Mouse (Mus musculus) liver, embryonic 15.5 days (tissue): ENCODE measurements around the gene Ccdc93. TPM values are rescaled to one million over a fixed set of nuclear protein-coding genes. Genes with fewer than 3 reads are reported as not detected.
A peak's percentile ranks its signal among the peaks of the same experiment; 100 is the strongest.

ENCODE experiments used
- ATAC-seq: fragments of 200-750 bp; cut with Nextera tagmentation; 2 replicates; pipeline ENCODE4 v1.8.0; 2017; ENCODE audit warnings: moderate number of reproducible peaks, mild to moderate bottlenecking, moderate library complexity; ENCODE audit not compliant: insufficient read depth
- H3K27ac ChIP-seq: fragments of 300-500 bp; sonication (generic); replicated peaks from 2 replicates; pipeline ENCODE4 v1.5.1; 2015; ENCODE audit warnings: mild to moderate bottlenecking, inconsistent platforms
- H3K27me3 ChIP-seq: fragments of 300-500 bp; sonication (generic); 2 replicates; pipeline ENCODE4 v1.6.1; 2015; ENCODE audit warnings: mild to moderate bottlenecking, inconsistent platforms
- H3K36me3 ChIP-seq: fragments of 300-500 bp; sonication (generic); replicated peaks from 2 replicates; pipeline ENCODE4 v1.6.1; 2015; ENCODE audit warnings: moderate library complexity, mild to moderate bottlenecking, inconsistent platforms
- H3K4me1 ChIP-seq: fragments of 300-500 bp; sonication (generic); replicated peaks from 2 replicates; pipeline ENCODE4 v1.6.1; 2015; ENCODE audit warnings: inconsistent platforms
- H3K4me2 ChIP-seq: fragments of 300-500 bp; sonication (generic); 2 replicates; pipeline ENCODE4 v1.6.1; 2015; ENCODE audit warnings: moderate library complexity, mild to moderate bottlenecking, inconsistent platforms
- H3K4me3 ChIP-seq: fragments of 300-500 bp; sonication (generic); replicated peaks from 2 replicates; pipeline ENCODE4 v1.5.1; 2015; ENCODE audit warnings: mild to moderate bottlenecking, inconsistent platforms
- H3K9ac ChIP-seq: fragments of 300-500 bp; sonication (generic); 2 replicates; pipeline ENCODE4 v1.6.1; 2015; ENCODE audit warnings: moderate library complexity, mild to moderate bottlenecking, inconsistent platforms
- H3K9me3 ChIP-seq: fragments of 300-500 bp; sonication (generic); replicated peaks from 2 replicates; pipeline ENCODE4 v1.6.1; 2016; ENCODE audit warnings: inconsistent platforms
- WGBS: fragments of 180-500 bp; shearing (Covaris S2); methylation state at CpG from one replicate; pipeline ENCODE4 v1.1.7; 2015; ENCODE audit warnings: mixed read lengths; ENCODE audit not compliant: insufficient replicate concordance; 5-methylcytosine and 5-hydroxymethylcytosine counted together
- polyA plus RNA-seq: library from polyadenylated mRNA; unstranded; fragments of >200 nt; fragmentation: Nextera tagmentation; extraction: Ambion mirVana; gene quantifications from 2 replicates; pipeline ENCODE4 v1.2.1, GENCODE M21; 2015

Ccdc93 gene
- polyA plus RNA-seq, 1 experiment from 2014 or later: 3.0 TPM

DNA sequence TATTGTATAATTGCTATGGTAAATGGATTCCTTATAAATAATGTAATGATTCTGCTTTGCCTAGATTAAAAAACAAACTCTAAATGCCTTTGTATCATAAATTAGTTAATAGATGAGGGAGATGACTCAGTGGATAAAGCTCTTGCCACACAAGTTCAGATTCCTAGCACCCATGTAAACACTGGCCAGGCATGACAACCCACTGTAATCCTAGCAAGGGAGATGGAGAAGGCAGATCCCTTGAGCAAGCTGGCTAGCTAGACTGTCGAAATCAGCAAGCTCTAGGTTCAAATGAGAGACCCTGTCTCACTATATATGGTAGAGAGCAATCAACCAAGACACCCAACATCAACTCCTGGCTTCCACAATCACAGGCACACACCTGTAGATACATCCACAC is 87.8 kb downstream of the Ccdc93 start:
- no peaks in the 10 kb centered on the region for H3K9me3 ChIP-seq
- H3K4me2 ChIP-seq: no peak overlapping the region
- H3K27me3 ChIP-seq: no peaks in the 10 kb centered on the region
- H3K4me3 ChIP-seq: no peak overlapping the region
- no peak overlapping the region for H3K9ac ChIP-seq
- H3K4me1 ChIP-seq: no peaks in the 10 kb centered on the region
- H3K27ac ChIP-seq: no peak overlapping the region
- ATAC-seq: no peak
- no peaks in the 10 kb centered on the region for H3K36me3 ChIP-seq
- 38% methylated on average over 1 of the region's 1 CpGs for WGBS

DNA sequence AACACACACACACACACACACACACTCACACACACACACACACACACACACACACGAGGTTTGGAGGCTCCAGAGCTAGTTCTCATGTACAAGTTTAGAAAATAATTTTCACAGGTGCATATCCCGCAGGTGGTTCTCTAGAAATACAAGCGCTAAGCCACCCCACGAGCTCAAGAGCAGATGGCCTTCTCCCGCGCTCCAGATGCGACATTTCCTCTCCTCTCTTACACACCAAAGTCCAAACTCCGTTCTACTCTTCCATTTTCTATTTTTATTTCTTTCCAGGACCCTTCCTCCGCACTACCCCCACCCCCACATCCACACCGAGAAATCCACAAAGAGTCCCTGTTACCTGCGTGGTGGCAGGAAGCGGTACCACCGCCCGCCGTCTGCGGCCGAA is 96.2 kb downstream of the Ccdc93 start:
- Histone ChIP-seq H3K4me1 (no peaks in the 10 kb centered on the region), H3K27ac (no peak overlapping the region), H3K36me3 (no peaks in the 10 kb centered on the region), H3K9ac (no peak overlapping the region), H3K4me2 (no peak overlapping the region), H3K4me3 (no peak overlapping the region), H3K9me3 (no peaks in the 10 kb centered on the region), H3K27me3 (peaks cover 35% of the 10 kb centered on the region)
- no peak for ATAC-seq
- 39% methylated on average over 17 of the region's 17 CpGs for WGBS

DNA sequence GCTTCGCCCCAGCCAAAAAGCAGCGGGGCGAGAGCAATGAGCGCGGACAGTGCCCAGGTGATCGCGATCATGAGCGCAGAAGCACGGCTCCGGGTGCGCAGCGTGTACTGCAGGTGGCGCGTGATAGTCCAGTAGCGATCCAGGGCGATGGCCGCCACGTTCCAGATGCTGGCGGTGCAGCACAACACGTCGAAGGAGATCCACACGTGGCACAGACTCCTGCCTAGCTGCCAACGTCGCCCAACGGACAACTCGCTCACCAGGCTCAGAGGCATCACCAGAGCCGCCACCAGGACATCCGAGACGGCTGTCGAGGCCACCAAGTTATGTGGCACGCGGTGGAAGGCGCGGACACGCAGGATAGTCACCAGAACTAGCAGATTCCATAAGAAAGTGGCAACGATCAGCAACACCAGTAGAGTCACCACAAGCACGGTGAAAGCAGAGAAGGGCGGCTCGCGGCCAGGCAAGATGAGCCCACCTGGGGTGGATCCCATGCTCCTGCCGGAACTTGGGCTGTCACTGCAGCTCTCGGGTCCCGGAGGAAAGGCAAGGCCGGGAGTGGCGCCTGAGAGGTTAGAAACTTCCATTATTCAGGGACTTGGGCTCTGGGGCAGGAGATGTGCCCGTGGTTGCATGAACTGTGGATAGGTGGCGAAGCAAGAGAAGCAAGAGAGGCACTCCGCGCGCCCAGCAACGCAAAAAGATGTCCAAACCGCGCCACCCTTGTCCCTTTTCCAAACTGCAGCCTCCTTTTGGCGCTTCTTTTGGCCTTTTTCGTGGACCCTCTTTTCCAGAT is 97.0 kb downstream of the Ccdc93 start:
- no peak overlapping the region for H3K9ac ChIP-seq
- no peaks in the 10 kb centered on the region for H3K9me3 ChIP-seq
- H3K27me3 ChIP-seq: peaks cover 35% of the 10 kb centered on the region
- 14% methylated on average over 55 of the region's 55 CpGs for WGBS
- H3K4me3 ChIP-seq: no peak overlapping the region
- no peaks in the 10 kb centered on the region for H3K36me3 ChIP-seq
- H3K27ac ChIP-seq: no peak overlapping the region
- no peak for ATAC-seq
- peak overlapping the region; percentile 30 for H3K4me2 ChIP-seq
- H3K4me1 ChIP-seq: no peaks in the 10 kb centered on the region

DNA sequence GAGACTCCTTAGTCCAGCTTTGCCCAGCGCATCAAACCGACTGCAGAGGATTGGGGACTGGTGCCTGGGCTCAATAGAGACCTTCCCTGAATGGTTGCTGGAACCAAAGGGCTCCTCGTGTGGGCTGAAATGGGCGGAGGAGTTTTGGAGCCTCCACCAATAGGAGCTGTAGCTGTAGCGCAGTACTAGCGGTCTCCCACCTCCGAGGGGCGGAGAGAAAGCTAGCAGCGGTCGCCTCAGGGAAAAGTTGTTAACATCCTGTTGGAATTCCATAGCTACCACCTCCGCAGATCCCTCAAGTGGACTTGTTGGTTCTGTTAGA is 97.5 kb downstream of the Ccdc93 start, which contains the start of gene Htr5b:
Gene Htr5b (minus strand): TSS at position 67 of the 322 bp plus-strand sequence.
- no peaks in the 10 kb centered on the region for H3K4me1 ChIP-seq
- 6% methylated on average over 11 of the region's 11 CpGs for WGBS
- no peaks in the 10 kb centered on the region for H3K36me3 ChIP-seq
- H3K4me2 ChIP-seq: peak within 1 kb of the TSS; percentile 30
- peaks cover 35% of the 10 kb centered on the region for H3K27me3 ChIP-seq
- ATAC-seq: no peak
- H3K4me3 ChIP-seq: no peak within 1 kb of the TSS
- H3K27ac ChIP-seq: no peak within 1 kb of the TSS
- no peak within 1 kb of the TSS for H3K9ac ChIP-seq
- H3K9me3 ChIP-seq: no peaks in the 10 kb centered on the region

DNA sequence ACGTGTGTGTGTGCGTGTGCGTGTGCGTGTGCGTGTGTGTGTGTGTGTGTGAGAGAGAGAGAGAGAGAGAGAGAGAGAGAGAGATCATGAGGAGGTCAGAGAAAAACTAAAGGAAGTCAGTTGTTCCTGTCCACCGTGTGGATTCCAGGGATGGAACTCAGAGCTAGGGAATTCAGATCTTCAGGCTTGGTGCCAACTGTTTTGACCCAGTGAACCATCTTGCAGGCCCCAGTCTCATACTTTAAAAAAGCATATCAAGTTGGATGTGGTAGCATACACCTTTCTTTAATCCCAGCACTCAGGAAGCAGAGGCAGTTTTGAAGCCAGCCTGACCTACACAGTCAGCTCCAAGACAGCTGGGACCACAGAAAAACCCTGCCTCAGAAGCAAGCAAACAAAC is 98.4 kb downstream of the Ccdc93 start:
- Histone ChIP-seq H3K36me3 (no peaks in the 10 kb centered on the region), H3K9me3 (no peaks in the 10 kb centered on the region), H3K4me3 (no peak overlapping the region), H3K9ac (no peak overlapping the region), H3K27ac (no peak overlapping the region), H3K4me1 (no peaks in the 10 kb centered on the region), H3K27me3 (peaks cover 35% of the 10 kb centered on the region), H3K4me2 (no peak overlapping the region)
- ATAC-seq: no peak
- WGBS: 73% methylated on average over 6 of the region's 6 CpGs

DNA sequence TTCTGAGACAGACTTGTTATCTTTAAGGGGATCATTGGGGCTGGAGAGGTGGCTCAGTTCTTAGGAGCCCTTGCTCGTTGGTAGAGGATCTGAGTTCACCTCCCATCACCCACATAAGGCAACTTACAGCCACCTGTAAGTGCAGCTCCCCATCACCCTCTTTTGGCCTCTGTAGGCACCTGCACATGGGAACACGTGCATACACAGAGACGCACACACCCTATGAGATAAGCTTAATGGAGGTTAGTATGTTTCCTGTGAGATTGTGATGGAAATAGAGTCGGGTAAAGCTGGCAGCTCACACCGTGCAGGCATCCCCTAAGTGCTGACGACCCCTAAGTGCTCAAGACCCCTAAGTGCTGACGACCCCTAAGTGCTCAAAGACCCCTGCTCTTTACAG is 100.6 kb downstream of the Ccdc93 start:
- H3K9ac ChIP-seq: no peak overlapping the region
- H3K27me3 ChIP-seq: peaks cover 32% of the 10 kb centered on the region
- H3K9me3 ChIP-seq: no peaks in the 10 kb centered on the region
- no peak overlapping the region for H3K27ac ChIP-seq
- H3K4me1 ChIP-seq: no peaks in the 10 kb centered on the region
- H3K4me3 ChIP-seq: no peak overlapping the region
- ATAC-seq: no peak
- WGBS: 33% methylated on average over 7 of the region's 7 CpGs
- no peak overlapping the region for H3K4me2 ChIP-seq
- no peaks in the 10 kb centered on the region for H3K36me3 ChIP-seq

DNA sequence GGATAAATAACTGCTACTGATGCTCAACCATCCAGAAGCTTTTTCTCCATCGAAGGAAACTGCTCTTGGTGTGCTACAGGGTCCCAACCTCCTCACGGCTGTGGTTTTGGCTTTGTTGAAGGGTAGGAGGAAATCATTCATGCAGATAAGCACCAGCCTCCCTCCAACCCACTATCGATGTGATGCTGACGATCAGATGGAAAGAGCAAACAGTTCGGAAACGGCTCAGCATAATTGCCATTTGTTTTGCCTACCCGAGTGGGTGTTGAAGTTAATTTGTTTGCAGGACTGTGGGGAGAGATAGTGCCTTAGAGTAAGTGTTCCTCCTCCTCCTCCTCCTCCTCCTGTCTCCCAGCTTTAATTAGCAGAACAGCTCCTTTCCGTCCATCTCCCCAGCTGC is 109.5 kb downstream of the Ccdc93 start:
- Histone ChIP-seq H3K9me3 (no peaks in the 10 kb centered on the region), H3K4me3 (no peak overlapping the region), H3K9ac (no peak overlapping the region), H3K27me3 (no peaks in the 10 kb centered on the region), H3K4me1 (no peaks in the 10 kb centered on the region), H3K36me3 (no peaks in the 10 kb centered on the region), H3K4me2 (no peak overlapping the region), H3K27ac (no peak overlapping the region)
- no peak for ATAC-seq
- 28% methylated on average over 8 of the region's 8 CpGs for WGBS

DNA sequence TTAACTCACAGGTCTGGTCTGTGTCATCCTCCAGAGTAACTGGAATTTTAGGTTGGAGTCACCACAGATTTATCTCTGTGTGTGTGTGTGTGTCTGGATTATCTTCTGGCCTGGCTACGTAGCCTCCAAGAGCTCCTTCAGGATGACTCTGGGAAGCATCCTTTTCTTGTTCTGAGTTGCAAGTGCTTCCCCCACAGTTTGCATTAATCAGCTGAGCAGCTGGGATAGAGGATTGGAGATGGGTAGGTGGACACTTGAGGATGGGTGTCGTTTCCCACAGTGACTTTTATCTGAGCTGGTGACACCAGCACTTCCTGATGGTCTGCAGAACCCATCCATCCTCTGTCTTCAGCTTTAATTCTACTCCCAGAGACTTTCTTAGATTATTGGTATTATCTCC is 116.0 kb downstream of the Ccdc93 start:
- no peak overlapping the region for H3K9ac ChIP-seq
- no peak overlapping the region for H3K4me3 ChIP-seq
- no peak overlapping the region for H3K4me2 ChIP-seq
- peaks cover 7% of the 10 kb centered on the region for H3K4me1 ChIP-seq
- H3K27ac ChIP-seq: no peak overlapping the region
- H3K27me3 ChIP-seq: no peaks in the 10 kb centered on the region
- H3K9me3 ChIP-seq: no peaks in the 10 kb centered on the region
- ATAC-seq: no peak
- H3K36me3 ChIP-seq: 0 out of 2 replicates have a peak, but pooled peaks cover 6% of the 10 kb centered on the region
- 44% methylated on average over 2 of the region's 2 CpGs for WGBS

DNA sequence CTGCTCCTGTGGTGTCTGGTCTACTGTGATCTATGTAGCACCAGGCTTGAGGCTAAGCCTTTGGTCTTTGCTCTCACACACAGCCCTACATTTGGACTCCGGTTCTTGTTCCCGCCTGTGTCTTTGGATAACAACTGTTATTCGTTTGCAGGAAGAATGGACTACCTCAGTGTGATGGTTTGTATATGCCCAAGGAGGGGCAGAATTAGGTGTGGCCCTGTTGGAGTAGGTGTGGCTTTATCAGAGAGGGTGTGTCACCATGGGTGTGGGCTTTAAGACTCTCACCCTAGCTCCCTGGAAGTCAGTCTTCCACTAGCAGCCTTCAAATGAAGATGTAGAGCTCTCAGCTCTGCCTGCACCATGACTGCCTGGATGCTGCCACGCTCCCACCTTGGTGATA is 117.8 kb downstream of the Ccdc93 start:
- Histone ChIP-seq H3K4me2 (no peak overlapping the region), H3K27me3 (no peaks in the 10 kb centered on the region), H3K4me1 (peaks cover 7% of the 10 kb centered on the region), H3K9ac (no peak overlapping the region), H3K9me3 (no peaks in the 10 kb centered on the region), H3K4me3 (no peak overlapping the region), H3K36me3 (peaks cover 13% of the 10 kb centered on the region; the same call in 1 of the 2 replicates), H3K27ac (no peak overlapping the region)
- no peak for ATAC-seq
- WGBS: 71% methylated on average over 4 of the region's 4 CpGs

DNA sequence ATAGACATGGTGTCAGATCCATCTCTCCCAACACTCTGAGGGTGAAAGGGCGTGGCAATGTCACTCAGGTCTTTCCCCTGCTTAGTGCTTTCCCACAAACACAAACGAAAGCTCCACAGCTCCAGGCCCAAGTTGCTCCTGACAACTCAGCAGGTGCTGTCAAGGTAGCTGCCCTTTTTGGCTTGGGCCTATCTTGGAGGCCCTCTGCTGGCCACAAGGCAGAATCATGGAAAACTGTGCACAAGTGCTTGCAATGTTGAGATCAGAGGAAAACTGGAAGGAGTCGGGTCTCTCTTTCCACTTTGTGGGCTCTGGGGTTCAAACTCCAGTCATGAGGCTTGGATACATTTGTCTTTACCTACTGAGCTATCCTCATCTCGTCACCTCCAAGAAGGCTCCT is 118.6 kb downstream of the Ccdc93 start:
- Histone ChIP-seq H3K36me3 (peaks cover 19% of the 10 kb centered on the region), H3K9me3 (no peaks in the 10 kb centered on the region)
- 55% methylated on average over 4 of the region's 4 CpGs for WGBS

DNA sequence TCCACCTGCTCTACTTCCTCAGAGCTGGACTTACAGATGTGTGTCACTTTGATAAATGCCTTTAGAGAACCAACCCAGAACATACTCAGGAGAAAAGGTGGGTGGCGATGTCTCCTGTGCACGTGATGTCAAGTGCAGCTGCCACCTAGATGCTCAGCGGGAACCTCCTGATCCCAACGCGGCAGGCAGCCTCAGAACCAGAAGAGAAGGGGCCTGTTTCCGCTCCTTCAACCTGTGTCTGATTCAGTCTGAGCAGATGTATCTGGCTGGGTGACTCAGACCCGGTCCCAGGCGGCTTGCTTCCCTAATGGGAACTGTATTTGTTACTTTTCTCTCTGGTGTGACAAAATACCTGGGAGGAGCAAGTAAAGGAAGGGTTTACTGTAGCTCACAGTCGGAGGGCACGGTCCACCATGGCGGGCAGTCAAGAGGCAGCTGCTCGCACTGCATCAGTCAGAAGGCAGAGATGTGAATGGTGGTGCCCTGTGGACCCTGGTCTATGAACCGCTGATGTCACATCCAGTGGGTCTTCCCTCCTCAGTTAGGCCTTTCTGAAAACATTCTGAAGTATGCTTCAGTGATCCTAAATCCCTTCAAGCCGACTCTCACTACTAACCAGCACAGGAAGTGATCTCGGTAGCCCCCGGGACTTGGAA is 120.1 kb downstream of the Ccdc93 start:
- ATAC-seq: no peak
- Histone ChIP-seq H3K4me2 (no peak overlapping the region), H3K9me3 (no peaks in the 10 kb centered on the region), H3K36me3 (peaks cover 33% of the 10 kb centered on the region), H3K9ac (no peak overlapping the region), H3K4me3 (no peak overlapping the region), H3K27ac (no peak overlapping the region), H3K27me3 (no peaks in the 10 kb centered on the region), H3K4me1 (peaks cover 7% of the 10 kb centered on the region)
- 71% methylated on average over 16 of the region's 16 CpGs for WGBS

More for the DNA sequence above, 118.6 kb downstream of the Ccdc93 start:
- Histone ChIP-seq H3K9ac (no peak overlapping the region), H3K4me1 (peaks cover 7% of the 10 kb centered on the region), H3K4me3 (no peak overlapping the region), H3K27ac (no peak overlapping the region), H3K27me3 (no peaks in the 10 kb centered on the region), H3K4me2 (no peak overlapping the region)
- no peak for ATAC-seq
